Comparison of ENCODE assay signal across 25 mouse cellular contexts in the genomic region with DNA sequence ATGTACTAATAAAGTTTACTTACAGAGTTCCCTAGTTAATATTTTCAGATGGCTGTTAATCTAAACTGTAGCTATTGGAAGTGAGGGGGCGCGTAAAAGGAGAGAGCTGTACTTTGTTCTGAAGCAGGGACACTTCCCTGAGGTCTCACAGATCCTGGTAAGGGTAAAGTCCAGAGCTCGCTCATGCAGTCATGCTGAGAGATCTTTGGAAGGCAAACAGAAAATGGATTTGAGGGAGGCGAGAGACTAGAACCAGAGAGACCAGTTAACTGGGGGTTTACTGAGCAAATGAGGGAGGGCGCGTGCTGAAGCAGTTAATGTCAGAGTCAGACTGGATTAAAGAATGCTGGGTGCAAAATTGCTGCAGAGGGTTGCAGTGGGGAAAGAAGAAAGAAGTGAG. TPM values are rescaled to one million over a fixed set of nuclear protein-coding genes. Genes with fewer than 3 reads are reported as not detected.
DNase-seq lines count a peak whose midpoint lies in the region; ATAC-seq and TF ChIP-seq lines count a peak whose summit lies in the region.
"Had no signal": no experiment of that assay in that cellular context is flagged by ENCODE, and none has a peak within 500 bp of the region (broad histone marks: within the 10 kb centered on the region; RNA-seq: fewer than 3 reads in every experiment).

No protein-coding gene starts in this region.

- TF ChIP-seq CTCF in liver, adult 2 months (IDR thresholded peaks at IDR 0.05; ENCODE audit: low read depth, low read length), result no peak

- H3K4me1 ChIP-seq in liver, adult 2 months (ENCODE audit: control insufficient read depth, insufficient read depth, low read length), result peaks cover 28% of the 10 kb centered on the region
- no peaks in the 10 kb centered on the region for H3K4me1 ChIP-seq in liver, embryonic 11.5 days (replicated peaks; ENCODE audit: control insufficient read depth, insufficient read depth, low read length)
- H3K4me1 ChIP-seq in liver, embryonic 16.5 days (ENCODE audit: control insufficient read depth, low read depth, low read length), result no peaks in the 10 kb centered on the region; the same call in none of the 2 replicates
- no peaks in the 10 kb centered on the region for H3K4me1 ChIP-seq in forebrain, embryonic 14.5 days (ENCODE audit: control insufficient read depth, insufficient read depth, low read length)
- H3K4me1 ChIP-seq in forebrain, embryonic 13.5 days, result peaks cover 5% of the 10 kb centered on the region; the same call in 1 of the 2 replicates

- H3K9me3 ChIP-seq in liver, embryonic 11.5 days (ENCODE audit: control insufficient read depth, low read length), result no peaks in the 10 kb centered on the region
- no peaks in the 10 kb centered on the region for H3K9me3 ChIP-seq in liver, embryonic 16.5 days (replicated peaks; ENCODE audit: control insufficient read depth, low read length)
- no peaks in the 10 kb centered on the region for H3K9me3 ChIP-seq in forebrain, embryonic 14.5 days (replicated peaks; ENCODE audit: control insufficient read depth, low read length)
- no peaks in the 10 kb centered on the region for H3K9me3 ChIP-seq in forebrain, embryonic 13.5 days (replicated peaks)
- H3K9me3 ChIP-seq: embryonic facial prominence, embryonic 10.5 days; limb, embryonic 15.5 days; megakaryocyte, embryonic 14.5 days; midbrain, embryonic 15.5 days had no signal

- H3K79me2 ChIP-seq in liver, adult 2 months (ENCODE audit: control insufficient read depth, insufficient read depth, low read length), result peaks cover 8% of the 10 kb centered on the region; the same call in 1 of the 2 replicates

- DNase-seq in liver, adult 2 months (ENCODE audit: extremely low read depth, low read depth, low spot score), result peak; percentile 91
- DNase-seq in liver, embryonic 11.5 days (ENCODE audit: low spot score), result no peak
- peak; percentile 33 for DNase-seq in kidney, postnatal 10 days
- no peak for DNase-seq in forebrain, embryonic 14.5 days (ENCODE audit: low spot score)
- no peak for DNase-seq in spleen, postnatal 36 days (ENCODE audit: low spot score in 2 of 2)
- no peak for DNase-seq in gastrocnemius, postnatal 4 days (ENCODE audit: low spot score in 2 of 2)
- DNase-seq: cerebellum, postnatal 14 days; forebrain, postnatal 0 days; gastrocnemius, postnatal 10 days; heart, adult 2 months; lung, postnatal 14 days; retina, postnatal 1 day had no signal

- WGBS in liver, adult 2 months, result 32% methylated on average over 6 of the region's 6 CpGs
- 74% methylated on average over 6 of the region's 6 CpGs for WGBS in liver, embryonic 11.5 days
- WGBS in liver, embryonic 16.5 days (ENCODE audit: insufficient replicate concordance), result 53% methylated on average over 6 of the region's 6 CpGs
- WGBS in forebrain, embryonic 14.5 days, result 89% methylated on average over 6 of the region's 6 CpGs
- 83% methylated on average over 6 of the region's 6 CpGs for WGBS in forebrain, embryonic 13.5 days

- H3K4me2 ChIP-seq in liver, embryonic 11.5 days, result no peak overlapping the region; the same call in 1 of the 2 replicates
- peak overlapping the region; percentile 24; the same call in 1 of the 2 replicates for H3K4me2 ChIP-seq in liver, embryonic 16.5 days (ENCODE audit: low read depth, low read length)
- H3K4me2 ChIP-seq in forebrain, embryonic 14.5 days (ENCODE audit: low read length), result no peak overlapping the region
- no peak overlapping the region for H3K4me2 ChIP-seq in forebrain, embryonic 13.5 days
- H3K4me2 ChIP-seq: limb, embryonic 15.5 days; midbrain, embryonic 15.5 days had no signal

- H3K36me3 ChIP-seq in liver, adult 2 months (ENCODE audit: control insufficient read depth, insufficient read depth, low read length), result peaks cover 41% of the 10 kb centered on the region
- peaks cover 2% of the 10 kb centered on the region; the same call in 1 of the 2 replicates for H3K36me3 ChIP-seq in liver, embryonic 11.5 days (ENCODE audit: control insufficient read depth, insufficient read depth, low read length)
- H3K36me3 ChIP-seq in liver, embryonic 16.5 days (ENCODE audit: control insufficient read depth, insufficient read depth), result no peaks in the 10 kb centered on the region
- H3K36me3 ChIP-seq in forebrain, embryonic 14.5 days (ENCODE audit: control insufficient read depth, insufficient read depth, low read length), result no peaks in the 10 kb centered on the region
- no peaks in the 10 kb centered on the region for H3K36me3 ChIP-seq in forebrain, embryonic 13.5 days (ENCODE audit: poor library complexity, severe bottlenecking)
- H3K36me3 ChIP-seq: midbrain, embryonic 15.5 days had no signal

- H3K9ac ChIP-seq in liver, adult 2 months (ENCODE audit: low read depth, low read length), result peak overlapping the region; percentile 56
- H3K9ac ChIP-seq in liver, embryonic 11.5 days (ENCODE audit: low read depth, low read length), result no peak overlapping the region
- H3K9ac ChIP-seq in liver, embryonic 16.5 days (ENCODE audit: low read depth, low read length), result peak overlapping the region; percentile 12; the same call in 1 of the 2 replicates
- H3K9ac ChIP-seq in forebrain, embryonic 14.5 days (ENCODE audit: low read length), result no peak overlapping the region
- no peak overlapping the region for H3K9ac ChIP-seq in forebrain, embryonic 13.5 days
- H3K9ac ChIP-seq: forebrain, postnatal 0 days; limb, embryonic 15.5 days; midbrain, embryonic 15.5 days had no signal

- H3K27ac ChIP-seq in liver, adult 2 months (replicated peaks; ENCODE audit: insufficient read depth, low read depth, low read length), result peak overlapping the region; percentile 67
- no peak overlapping the region for H3K27ac ChIP-seq in liver, embryonic 11.5 days (ENCODE audit: low read depth, low read length)
- H3K27ac ChIP-seq in liver, embryonic 16.5 days (ENCODE audit: low read length), result peak overlapping the region; percentile 75
- no peak overlapping the region for H3K27ac ChIP-seq in forebrain, embryonic 14.5 days (ENCODE audit: low read depth, low read length)
- H3K27ac ChIP-seq in forebrain, embryonic 13.5 days, result no peak overlapping the region
- H3K27ac ChIP-seq: embryonic facial prominence, embryonic 10.5 days; heart, adult 2 months; limb, embryonic 15.5 days; midbrain, embryonic 15.5 days had no signal

- ATAC-seq in liver, embryonic 11.5 days (replicated peaks; ENCODE audit: low FRiP score), result no peak
- peak; percentile 38 for ATAC-seq in liver, embryonic 16.5 days (ENCODE audit: low read depth)
- no peak for ATAC-seq in forebrain, embryonic 14.5 days
- ATAC-seq in forebrain, embryonic 13.5 days, result no peak
- ATAC-seq: forebrain, postnatal 0 days; inflammation-experienced regulatory T-cells, adult 6 months; midbrain, embryonic 15.5 days had no signal

- no peaks in the 10 kb centered on the region for H3K27me3 ChIP-seq in liver, adult 2 months (ENCODE audit: control insufficient read depth, insufficient read depth, low read length)
- H3K27me3 ChIP-seq in liver, embryonic 11.5 days (replicated peaks; ENCODE audit: control insufficient read depth, insufficient read depth, low read length), result no peaks in the 10 kb centered on the region
- H3K27me3 ChIP-seq in liver, embryonic 16.5 days (ENCODE audit: control insufficient read depth, insufficient read depth, low read depth, low read length), result no peaks in the 10 kb centered on the region
- H3K27me3 ChIP-seq in forebrain, embryonic 14.5 days (replicated peaks; ENCODE audit: control insufficient read depth, insufficient read depth, low read length), result no peaks in the 10 kb centered on the region
- H3K27me3 ChIP-seq in forebrain, embryonic 13.5 days, result no peaks in the 10 kb centered on the region
- H3K27me3 ChIP-seq: limb, embryonic 15.5 days; megakaryocyte, embryonic 14.5 days; midbrain, embryonic 15.5 days had no signal

- no peak for TF ChIP-seq POLR2A in liver, adult 2 months (IDR thresholded peaks at IDR 0.05; ENCODE audit: extremely low read depth, insufficient read depth, low read length)

- H3K4me3 ChIP-seq in liver, adult 2 months (ENCODE audit: insufficient read depth, low read depth, low read length), result no peak overlapping the region; the same call in 1 of the 2 replicates
- H3K4me3 ChIP-seq in liver, embryonic 11.5 days (ENCODE audit: low read depth, low read length), result no peak overlapping the region
- no peak overlapping the region for H3K4me3 ChIP-seq in liver, embryonic 16.5 days (ENCODE audit: low read depth, low read length)
- no peak overlapping the region for H3K4me3 ChIP-seq in forebrain, embryonic 14.5 days (ENCODE audit: low read depth, low read length)
- H3K4me3 ChIP-seq in forebrain, embryonic 13.5 days, result no peak overlapping the region
- H3K4me3 ChIP-seq: embryonic facial prominence, embryonic 10.5 days; heart, adult 2 months; limb, embryonic 15.5 days; megakaryocyte, embryonic 14.5 days; midbrain, embryonic 15.5 days had no signal

RNA-seq across cellular contexts. Expression of gene Amacr, which starts 4.2 kb away (rescaled TPM):
- total RNA-seq in liver, adult 2 months (2014; rRNA removed), result 103 and 119 TPM in 2 replicates
- polyA plus RNA-seq in liver, adult 2 months (2012; rRNA removed), result 66.4 and 73.2 TPM in 2 replicates
- polyA plus RNA-seq in liver, embryonic 11.5 days (2014; fragmentation: Nextera tagmentation; extraction: Ambion mirVana), result 15.9 and 17.9 TPM in 2 replicates
- polyA plus RNA-seq in liver, embryonic 16.5 days (2015; fragmentation: Nextera tagmentation; extraction: Ambion mirVana), result 24.0 and 26.6 TPM in 2 replicates
- 11.4 and 12.9 TPM in 2 replicates for polyA plus RNA-seq in forebrain, embryonic 14.5 days (2014; fragmentation: Nextera tagmentation; extraction: Ambion mirVana)
- polyA plus RNA-seq in forebrain, embryonic 13.5 days (2015; fragmentation: Nextera tagmentation; extraction: Ambion mirVana), result 6.4 and 7.7 TPM in 2 replicates
- total RNA-seq in gastrocnemius, postnatal 4 days (2021), result 10 to 100 TPM; 19.0 to 22.1 TPM
- total RNA-seq: MEL had no signal

RNA-seq across cellular contexts. Expression of gene Slc45a2, which starts 14.8 kb away (rescaled TPM):
- total RNA-seq in liver, adult 2 months (2014; rRNA removed), result under 0.01 TPM in 1 of 2 replicates, not detected in the other
- 0.02 and 0.04 TPM in 2 replicates for polyA plus RNA-seq in liver, adult 2 months (2012; rRNA removed)
- polyA plus RNA-seq in liver, embryonic 11.5 days (2014; fragmentation: Nextera tagmentation; extraction: Ambion mirVana), result 0.05 and 0.09 TPM in 2 replicates
- 0.05 TPM in 1 of 2 replicates, not detected in the other for polyA plus RNA-seq in liver, embryonic 16.5 days (2015; fragmentation: Nextera tagmentation; extraction: Ambion mirVana)
- polyA plus RNA-seq in forebrain, embryonic 14.5 days (2014; fragmentation: Nextera tagmentation; extraction: Ambion mirVana), result 0.07 TPM in 1 of 2 replicates, not detected in the other
- polyA plus RNA-seq in forebrain, embryonic 13.5 days (2015; fragmentation: Nextera tagmentation; extraction: Ambion mirVana), result not detected in 2 replicates
- total RNA-seq in gastrocnemius, postnatal 4 days (2021), result under 1 TPM in 1 of 2 experiments, not detected in 1; 0.13 TPM
- total RNA-seq: adrenal gland, adult 18-20 months; forebrain, postnatal 0 days; gastrocnemius, postnatal 10 days; heart, adult 2 months; layer of hippocampus, postnatal 10 days; left cerebral cortex, postnatal 14 days; MEL had no signal
- polyA plus RNA-seq: heart, adult 2 months; heart, embryonic 16.5 days; inflammation-experienced regulatory T-cells, adult 6 months; stomach, embryonic 14.5 days had no signal

RNA-seq across cellular contexts. Expression of gene C1qtnf3, which starts 33.6 kb away (rescaled TPM):
- total RNA-seq in liver, adult 2 months (2014; rRNA removed), result 0.13 TPM in 1 of 2 replicates, not detected in the other
- polyA plus RNA-seq in liver, adult 2 months (2012; rRNA removed), result 0.05 TPM in 2 replicates
- polyA plus RNA-seq in liver, embryonic 11.5 days (2014; fragmentation: Nextera tagmentation; extraction: Ambion mirVana), result 0.69 and 0.96 TPM in 2 replicates
- polyA plus RNA-seq in liver, embryonic 16.5 days (2015; fragmentation: Nextera tagmentation; extraction: Ambion mirVana), result 0.46 and 0.60 TPM in 2 replicates
- polyA plus RNA-seq in forebrain, embryonic 14.5 days (2014; fragmentation: Nextera tagmentation; extraction: Ambion mirVana), result 0.15 and 0.23 TPM in 2 replicates
- polyA plus RNA-seq in forebrain, embryonic 13.5 days (2015; fragmentation: Nextera tagmentation; extraction: Ambion mirVana), result 0.10 and 0.13 TPM in 2 replicates
- 100 to 1,000 TPM in 1 of 2 experiments, 10 to 100 TPM in 1; 88.6 to 108 TPM for total RNA-seq in gastrocnemius, postnatal 4 days (2021)
- total RNA-seq: heart, adult 2 months; MEL had no signal

RNA-seq across cellular contexts. Expression of gene Rxfp3, which starts 52.0 kb away (rescaled TPM):
- not detected in 2 replicates for total RNA-seq in liver, adult 2 months (2014; rRNA removed)
- polyA plus RNA-seq in liver, adult 2 months (2012; rRNA removed), result not detected in 2 replicates
- 0.12 and 0.26 TPM in 2 replicates for polyA plus RNA-seq in liver, embryonic 11.5 days (2014; fragmentation: Nextera tagmentation; extraction: Ambion mirVana)
- polyA plus RNA-seq in liver, embryonic 16.5 days (2015; fragmentation: Nextera tagmentation; extraction: Ambion mirVana), result not detected in 2 replicates
- 1.2 TPM in 2 replicates for polyA plus RNA-seq in forebrain, embryonic 14.5 days (2014; fragmentation: Nextera tagmentation; extraction: Ambion mirVana)
- polyA plus RNA-seq in forebrain, embryonic 13.5 days (2015; fragmentation: Nextera tagmentation; extraction: Ambion mirVana), result 0.57 and 0.96 TPM in 2 replicates
- total RNA-seq in gastrocnemius, postnatal 4 days (2021), result under 1 TPM; 0.12 to 0.13 TPM
- total RNA-seq: adrenal gland, adult 18-20 months; MEL had no signal

Comparison
In these comparisons a context has a peak if more than half of its experiments do, and no peak if none do; other contexts are left out.
1. DNase-seq: peak in liver, adult 2 months (single experiment) and kidney, postnatal 10 days (single experiment); none in liver, embryonic 11.5 days (single experiment), forebrain, embryonic 14.5 days (single experiment), spleen, postnatal 36 days (0 of 2) and gastrocnemius, postnatal 4 days (0 of 2).
2. H3K27ac ChIP-seq: peak in liver, adult 2 months (single experiment) and liver, embryonic 16.5 days (single experiment); none in liver, embryonic 11.5 days (single experiment), forebrain, embryonic 14.5 days (single experiment) and forebrain, embryonic 13.5 days (single experiment).
3. H3K9ac ChIP-seq: peak in liver, adult 2 months (single experiment) and liver, embryonic 16.5 days (single experiment); none in liver, embryonic 11.5 days (single experiment), forebrain, embryonic 14.5 days (single experiment) and forebrain, embryonic 13.5 days (single experiment).